Mouse (Mus musculus) urinary bladder, postnatal 0 days (tissue): ENCODE data around the gene Foxn2. TPM values are rescaled to one million over a fixed set of nuclear protein-coding genes. Genes with fewer than 3 reads are reported as not detected.

Experiments used
- polyA plus RNA-seq: library from polyadenylated mRNA; unstranded; fragments of >200 nt; fragmentation: Nextera tagmentation; extraction: Ambion mirVana; gene quantifications from 2 replicates; pipeline ENCODE4 v1.2.1, GENCODE M21; 2015

The Foxn2 gene
- 9.0 and 10.9 TPM in 2 replicates for polyA plus RNA-seq

DNA sequence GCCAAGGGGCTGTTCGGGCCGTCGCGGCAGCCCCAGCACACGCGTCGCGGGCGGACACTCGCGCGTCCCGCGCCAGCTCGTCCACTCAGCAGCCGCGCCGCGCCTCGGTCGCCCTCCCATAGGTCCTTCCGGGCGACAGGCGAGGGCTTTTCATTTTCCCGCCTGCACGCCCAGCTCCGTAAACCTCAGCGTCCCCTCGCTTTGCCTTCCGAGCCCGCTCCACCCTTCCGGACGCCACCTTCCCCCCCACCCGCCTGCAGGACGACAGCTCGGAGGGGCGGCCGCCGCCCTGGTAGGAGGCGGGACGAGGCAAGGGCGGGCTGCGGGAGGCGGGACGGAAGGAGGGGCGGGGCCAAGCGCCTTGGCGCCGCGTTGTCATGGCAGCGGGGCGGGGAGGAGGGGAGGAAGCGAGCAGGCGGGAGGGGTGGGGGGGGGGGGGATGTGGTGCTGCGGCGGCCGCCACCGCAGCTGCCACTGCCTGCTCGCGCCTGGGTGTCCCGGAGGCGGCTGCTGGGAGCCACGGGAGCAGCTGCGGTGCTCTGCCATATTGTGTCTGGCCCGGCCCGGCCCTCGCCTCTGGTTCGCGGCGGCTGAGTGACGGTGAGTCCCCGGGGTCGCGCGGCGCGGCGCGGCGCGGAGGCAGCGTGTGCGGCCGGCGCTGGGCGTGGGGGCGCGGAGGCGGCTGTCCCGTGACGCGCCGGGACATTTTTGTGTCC is at the start of gene Foxn2:
TSS of gene Foxn2 (plus strand) at position 427 of the 716 bp plus-strand sequence.

DNA sequence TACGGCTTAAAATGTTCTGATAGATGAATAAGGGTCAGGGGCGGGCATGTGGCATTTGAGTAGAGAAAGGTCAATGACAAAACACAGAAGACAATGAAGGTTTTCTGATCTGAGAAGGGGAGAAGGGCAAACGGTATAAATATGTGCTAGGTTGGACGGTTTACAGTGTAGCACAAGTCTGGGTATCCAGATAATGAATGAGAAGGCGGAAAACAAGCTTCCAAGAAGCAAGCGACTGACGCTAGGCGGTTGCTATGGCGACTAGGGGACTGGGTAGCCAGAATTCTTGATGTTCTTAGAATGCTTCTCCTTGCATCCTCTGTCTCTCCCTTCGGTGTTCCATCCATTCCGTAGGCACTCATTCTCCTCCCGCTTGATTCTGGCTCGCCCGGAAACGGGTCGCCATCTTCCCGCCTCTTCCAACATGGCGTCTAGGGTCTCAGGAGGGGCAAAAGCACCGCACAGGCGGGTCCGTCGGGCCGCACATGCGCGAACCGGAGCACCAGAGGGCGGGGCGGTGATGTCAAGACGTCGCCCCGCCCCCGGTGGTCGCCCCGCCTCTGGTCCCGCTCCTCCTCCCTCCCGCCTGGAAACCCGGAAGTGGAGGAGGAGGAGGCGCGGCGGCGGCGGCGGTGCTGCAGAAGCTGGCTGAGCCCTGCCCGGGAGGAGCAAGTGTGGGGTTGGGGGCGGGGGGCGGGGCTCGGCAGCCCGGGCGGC is 89.2 kb downstream of the Foxn2 start, which contains the start of gene Ppp1r21:
TSS of gene Ppp1r21 (plus strand) at position 600 of the 717 bp plus-strand sequence.

Other genes with a start within 250 kb of the Foxn2 start
- 7.9 and 8.8 TPM in 2 replicates for gene Ppp1r21, start 89.4 kb downstream of the Foxn2 start, polyA plus RNA-seq
- 16.9 and 17.3 TPM in 2 replicates for gene Ston1, start 157.0 kb downstream of the Foxn2 start, polyA plus RNA-seq
- not detected in 2 replicates for gene Gtf2a1l, start 227.9 kb downstream of the Foxn2 start, polyA plus RNA-seq